Mouse (Mus musculus): Measurements from ENCODE around the gene Chuk.

- TF ChIP-seq CTCF (IDR thresholded peaks at IDR 0.05) (no peak), EP300 (IDR thresholded peaks at IDR 0.05) (no peak)
These were observed 10.5 kb upstream of the Chuk start for GRCm38 (mm10) chr19:44117793-44118192.
